Mouse (Mus musculus): ENCODE data around the gene Tomm40.

GRCm38 (mm10) chr7:19694336-19695212 lies 20.7 kb downstream of the Tomm40 start:
- no peak for TF ChIP-seq POLR2A (IDR thresholded peaks at IDR 0.05; ENCODE audit: borderline replicate concordance, insufficient read depth, low read length)
- TF ChIP-seq CTCF (IDR thresholded peaks at IDR 0.05; ENCODE audit: borderline replicate concordance, insufficient read depth, low read depth, low read length), result no peak

All from cerebellum, adult 2 months (tissue).